Mouse (Mus musculus) B cell, adult 2 months (primary cell): Measurements from ENCODE around the gene Ankrd53.

Experiments
- DNase-seq, 2 experiments: peaks; one replicate each; pipeline ENCODE4 v3.0.0; 2022

Ankrd53 gene

DNA sequence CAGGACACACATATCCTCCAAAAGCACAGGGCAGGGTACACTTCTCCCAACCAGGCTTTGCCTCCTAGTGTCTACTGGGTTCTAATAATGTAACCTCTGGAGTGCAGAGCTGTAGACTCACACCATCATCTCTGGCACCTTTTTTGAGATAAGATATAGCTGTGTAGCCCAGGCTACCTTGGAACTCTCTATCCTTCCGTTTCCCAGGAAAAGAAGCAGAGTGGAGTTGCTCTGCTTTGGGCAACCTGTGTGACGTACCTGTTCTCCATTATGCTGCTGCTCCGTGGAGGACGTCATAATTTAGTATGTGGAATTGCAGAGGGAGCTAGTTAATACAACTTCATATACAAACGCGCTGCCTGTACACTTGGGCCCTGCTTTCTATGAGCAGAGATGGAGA is at the start of gene Ankrd53:
Ankrd53 (plus strand) TSS at position 301 of the 400 bp plus-strand sequence.
- no peak for DNase-seq

DNA sequence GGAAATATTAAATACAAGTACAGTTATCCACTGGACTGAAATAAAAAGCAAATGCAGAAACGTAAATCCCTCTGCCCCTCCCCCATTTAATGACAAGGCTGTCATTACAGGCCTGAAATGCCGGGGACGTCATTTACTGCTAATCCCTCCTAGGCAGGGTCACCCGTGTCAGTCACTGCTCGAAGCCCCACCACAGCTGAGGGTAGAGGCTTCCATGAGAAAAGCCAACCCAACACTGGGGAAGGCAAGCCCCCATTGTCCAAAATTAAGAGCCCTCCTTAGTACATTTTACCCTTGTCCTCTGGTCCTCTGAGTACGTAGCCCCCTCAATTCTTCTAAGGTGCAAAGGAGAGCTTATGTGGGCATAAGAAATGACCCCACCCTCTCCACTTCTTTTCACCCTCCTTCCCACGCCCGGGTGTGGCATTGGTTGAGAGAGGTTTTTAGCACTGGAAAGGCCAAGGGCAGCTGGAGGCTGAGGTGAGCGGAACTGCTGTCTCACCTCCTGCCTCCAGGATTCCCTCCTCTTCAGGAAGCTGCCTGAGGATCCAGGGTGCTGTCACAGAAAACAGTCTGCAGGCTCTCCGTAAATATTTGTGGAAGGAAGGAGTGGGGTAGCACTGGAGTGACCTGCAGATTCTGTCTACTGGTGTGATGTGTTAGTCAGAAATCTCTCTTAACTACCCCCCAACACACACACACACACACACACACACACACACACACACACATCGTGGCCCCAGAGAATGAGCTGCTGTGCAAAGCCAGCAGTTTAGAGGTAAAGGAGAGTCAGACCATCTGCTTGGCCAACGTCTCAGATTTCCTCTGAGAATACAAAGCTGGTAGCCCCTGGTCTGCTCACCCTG is 48.9 kb upstream of the Ankrd53 start:
- peak in 1 of 2 experiments; percentile 2 for DNase-seq

DNA sequence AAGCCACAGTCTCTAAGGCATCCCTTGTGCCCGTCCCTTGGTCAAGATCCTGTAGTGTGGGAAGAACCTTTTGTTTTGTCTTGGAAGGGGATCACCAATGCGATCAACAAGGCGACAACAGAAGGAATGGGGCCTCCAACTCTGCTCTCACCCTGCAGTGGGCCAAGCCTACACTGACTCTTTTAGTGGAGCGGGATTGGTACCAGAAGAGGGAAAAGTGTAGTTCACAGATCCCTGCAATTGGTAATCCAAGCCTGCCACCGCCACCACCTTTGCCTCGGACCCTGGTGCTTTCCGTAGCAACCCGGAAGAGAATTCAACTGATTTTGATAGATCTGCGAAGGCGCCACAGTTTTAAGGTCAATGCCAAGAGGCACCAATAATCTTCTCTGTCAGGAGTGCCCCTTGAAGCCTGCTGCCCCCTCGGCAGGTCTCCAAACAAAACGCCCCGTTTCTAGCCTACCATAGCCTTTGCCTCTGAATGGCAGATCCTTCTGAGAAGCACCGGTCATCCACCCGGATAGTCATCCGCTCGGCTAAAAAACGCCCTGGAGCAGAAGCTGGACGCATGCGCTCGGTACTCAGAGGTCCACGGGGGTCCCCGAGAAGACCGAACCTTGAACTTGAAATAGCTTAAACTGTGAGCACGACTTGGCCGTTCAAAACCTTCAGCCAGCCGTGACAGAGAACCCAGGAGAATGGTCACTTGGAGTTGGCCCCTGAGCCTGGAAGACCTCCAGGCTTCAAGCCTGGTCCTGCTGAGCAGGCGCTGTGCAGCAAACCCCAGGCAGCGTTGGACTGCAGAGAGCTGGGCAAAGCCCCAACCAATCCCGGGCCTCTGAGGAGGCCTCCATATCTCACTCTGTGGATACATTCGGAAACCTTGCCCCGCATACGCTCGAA is 48.0 kb upstream of the Ankrd53 start:
- DNase-seq: peak in 1 of 2 experiments; percentile 21

DNA sequence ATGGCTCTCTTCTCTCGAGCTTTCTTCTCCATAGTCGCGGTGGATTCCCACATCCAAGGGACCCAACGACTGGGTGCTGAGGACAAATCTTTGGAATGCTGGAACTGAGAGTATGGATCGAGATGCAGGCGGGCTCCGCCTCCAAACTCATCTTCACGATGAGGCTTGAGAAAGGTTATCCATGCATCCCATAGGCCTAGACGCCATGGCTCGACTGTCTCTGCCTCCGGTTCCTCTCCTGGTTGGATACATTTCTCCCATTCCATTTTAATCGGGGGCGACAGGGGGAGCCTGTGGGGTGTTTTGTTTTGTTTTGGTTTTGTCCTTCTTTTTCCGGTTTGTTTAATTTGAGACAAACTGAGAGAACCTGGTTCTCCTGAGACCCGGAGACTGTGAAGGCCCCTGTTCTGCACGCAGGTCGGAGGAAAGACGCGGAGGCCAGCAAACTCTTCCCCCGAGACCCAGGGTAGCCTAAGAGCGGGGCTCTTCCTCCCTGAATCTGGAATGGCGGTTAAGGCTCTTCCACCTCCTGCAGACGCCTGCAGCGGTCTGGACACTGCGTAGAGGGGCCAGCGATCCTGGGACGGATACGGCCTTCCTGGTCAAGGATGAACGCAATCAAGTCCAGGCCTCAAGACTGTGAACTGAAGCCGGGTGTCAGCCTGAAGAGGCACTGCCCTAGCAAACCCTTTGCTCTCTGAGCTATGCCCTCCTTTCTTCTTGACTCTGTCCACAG is 46.8 kb upstream of the Ankrd53 start:
- DNase-seq: peak in 1 of 2 experiments; percentile 15

DNA sequence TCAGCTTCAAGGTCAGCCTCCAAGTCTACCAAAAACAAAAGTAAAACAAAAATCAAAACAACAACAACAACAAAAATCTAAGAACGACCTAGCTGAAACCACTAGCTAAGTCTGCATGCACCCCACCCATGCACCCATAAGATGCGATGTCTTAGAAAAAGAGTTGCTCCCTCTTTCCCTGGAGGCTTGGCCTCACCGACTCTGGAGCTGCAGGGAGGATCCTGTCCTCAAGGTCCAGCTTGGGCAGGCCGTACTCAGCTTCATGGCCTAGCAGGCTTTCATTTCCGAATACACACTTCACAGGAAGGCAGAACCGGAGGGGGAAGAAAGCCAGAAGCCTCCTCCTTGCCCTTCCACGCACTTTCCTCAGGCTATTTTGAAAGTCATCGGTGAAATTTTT is 45.4 kb upstream of the Ankrd53 start:
- DNase-seq: peak in 1 of 2 experiments; percentile 2

DNA sequence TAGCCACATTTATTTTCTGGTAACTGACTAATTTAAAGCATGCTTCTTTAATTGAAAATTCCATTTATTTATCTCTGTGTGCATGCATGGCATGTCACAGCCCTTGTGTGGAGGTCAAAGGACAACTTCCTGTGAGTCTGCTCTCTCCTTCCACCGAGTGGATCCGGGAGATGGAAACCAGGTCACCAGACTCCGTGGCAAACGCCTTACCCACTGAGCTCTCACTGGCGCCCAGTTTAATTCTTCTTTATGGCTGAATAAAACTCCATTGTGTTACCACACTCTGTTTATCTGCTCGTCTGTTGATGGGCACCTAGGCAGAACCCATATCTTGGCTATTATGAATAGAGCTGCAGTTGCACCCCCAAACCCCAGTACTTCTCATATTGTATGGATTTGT is 39.9 kb upstream of the Ankrd53 start:
- no peak for DNase-seq

DNA sequence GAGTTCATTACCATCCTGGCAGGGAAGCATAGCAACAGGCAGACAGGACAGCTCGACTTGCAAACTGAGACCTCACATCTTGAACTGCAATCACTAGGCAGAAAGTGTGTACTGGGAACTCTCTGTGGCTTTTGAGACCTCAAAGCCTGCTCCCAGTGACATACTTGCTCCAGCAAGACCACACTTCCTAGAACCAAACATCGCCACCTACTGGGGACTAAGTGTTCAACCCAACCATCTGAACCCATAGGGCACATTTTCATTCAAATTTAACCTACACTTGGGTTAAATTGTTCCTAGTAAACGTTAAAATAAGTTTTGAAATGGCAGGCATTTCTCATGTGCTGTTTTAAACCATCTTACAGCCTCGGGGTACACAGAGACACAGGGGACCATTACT is 35.3 kb upstream of the Ankrd53 start:
- no peak for DNase-seq

DNA sequence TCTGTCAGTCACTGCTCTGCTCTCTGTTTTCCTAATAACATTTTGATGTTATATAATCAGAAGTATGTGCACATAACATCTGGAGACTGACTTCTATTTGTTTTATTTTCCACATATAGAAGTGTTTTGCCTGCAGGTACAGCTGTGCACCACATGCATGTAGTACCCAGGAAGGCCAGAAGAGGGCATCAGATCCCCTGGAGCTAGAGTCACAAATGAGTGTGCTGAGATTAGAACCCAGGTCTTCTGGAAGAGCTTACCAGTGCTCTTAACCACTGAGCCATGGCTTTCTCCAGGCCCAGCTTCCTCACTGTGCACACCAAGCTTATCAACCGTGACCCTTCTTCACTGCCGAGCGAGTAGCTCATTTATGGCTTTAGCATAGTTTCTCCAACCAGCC is 34.0 kb upstream of the Ankrd53 start:
- DNase-seq: peak; percentile 58 to 64

DNA sequence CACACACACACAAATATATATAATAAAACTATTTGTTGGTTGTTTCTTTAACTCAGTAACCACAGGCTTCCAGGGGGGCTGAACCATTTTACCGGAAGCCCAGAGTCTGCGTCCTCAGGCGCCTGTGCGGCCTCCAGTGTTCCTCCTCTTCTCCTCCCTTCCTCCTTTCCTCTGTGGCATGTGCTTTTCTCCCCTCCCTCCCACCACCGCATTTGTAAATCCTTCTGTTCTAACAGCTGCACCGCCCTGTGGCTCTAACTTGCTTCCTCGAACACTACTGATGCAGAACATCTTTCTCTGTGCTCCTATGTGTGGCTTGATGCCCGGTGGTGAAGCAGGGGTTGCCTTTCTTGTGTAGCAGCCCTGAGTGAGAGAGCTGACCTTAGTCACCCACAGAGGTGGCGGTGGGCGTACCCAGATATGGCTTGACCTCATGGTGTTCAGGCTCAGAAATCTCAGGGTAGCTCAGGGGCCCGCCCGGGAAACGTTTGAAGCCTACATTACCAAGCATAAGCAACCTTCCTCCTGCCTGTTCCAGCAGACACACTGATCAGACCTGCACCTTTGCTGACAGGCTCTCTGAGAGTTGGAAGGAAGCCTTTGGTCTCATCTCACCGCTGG is 33.0 kb upstream of the Ankrd53 start:
- DNase-seq: no peak

DNA sequence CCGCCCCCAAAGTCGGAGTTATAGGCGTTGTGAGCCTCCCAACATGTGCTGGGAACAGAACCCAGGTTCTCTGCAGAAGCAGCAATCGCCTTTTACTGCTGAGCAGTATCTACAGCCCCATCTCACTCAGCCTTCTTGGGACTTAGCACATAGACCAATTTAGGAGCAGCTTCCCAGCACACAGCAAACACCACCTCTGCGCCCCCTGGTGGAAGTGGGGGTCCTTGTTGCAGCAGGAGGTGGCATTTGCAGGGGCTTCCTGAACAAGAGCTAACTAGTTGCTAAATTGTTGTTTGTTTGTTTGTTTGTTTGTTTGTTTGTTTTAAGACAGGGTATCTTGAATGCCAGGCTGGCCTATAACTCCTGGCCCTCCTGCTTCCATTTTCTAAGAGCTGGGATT is 31.3 kb upstream of the Ankrd53 start:
- DNase-seq: peak; percentile 82 to 84

DNA sequence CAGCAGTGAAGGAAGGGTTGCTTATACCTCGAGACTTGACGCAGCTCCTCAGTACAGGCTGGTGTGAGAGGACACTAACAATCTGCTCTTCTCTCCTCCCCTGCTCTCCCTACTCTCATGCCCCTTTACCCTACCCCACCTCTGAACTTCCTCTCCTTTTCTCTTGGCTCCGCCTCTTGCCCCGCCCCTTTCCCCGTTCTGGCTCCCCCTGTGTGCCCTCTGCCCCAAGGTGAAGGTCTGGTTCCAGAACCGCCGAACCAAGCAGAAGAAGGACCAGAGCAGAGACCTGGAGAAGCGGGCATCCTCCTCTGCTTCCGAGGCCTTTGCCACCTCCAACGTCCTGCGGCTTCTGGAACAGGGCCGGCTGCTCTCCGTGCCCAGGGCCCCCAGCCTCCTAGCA is 25.1 kb upstream of the Ankrd53 start:
- no peak for DNase-seq

DNA sequence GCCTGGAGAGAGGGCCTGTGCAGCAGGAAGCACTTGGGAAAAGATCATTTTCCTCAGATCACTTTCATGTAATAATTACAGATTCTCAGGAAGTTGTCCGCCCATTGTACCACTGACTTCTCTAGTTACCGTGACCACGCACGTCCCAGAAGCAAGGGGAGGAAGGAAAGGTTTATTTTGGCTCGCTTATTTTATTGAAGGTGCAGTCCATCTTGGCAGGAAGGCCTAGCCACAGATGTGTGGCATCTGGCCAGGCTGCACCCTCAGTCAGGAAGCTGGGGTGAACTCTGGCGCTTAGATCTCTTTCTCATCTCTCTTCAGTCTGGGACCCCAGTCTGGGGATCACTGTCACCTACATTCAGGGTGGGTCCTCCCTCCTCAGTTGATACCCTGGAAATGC is 23.8 kb upstream of the Ankrd53 start:
- no peak for DNase-seq

DNA sequence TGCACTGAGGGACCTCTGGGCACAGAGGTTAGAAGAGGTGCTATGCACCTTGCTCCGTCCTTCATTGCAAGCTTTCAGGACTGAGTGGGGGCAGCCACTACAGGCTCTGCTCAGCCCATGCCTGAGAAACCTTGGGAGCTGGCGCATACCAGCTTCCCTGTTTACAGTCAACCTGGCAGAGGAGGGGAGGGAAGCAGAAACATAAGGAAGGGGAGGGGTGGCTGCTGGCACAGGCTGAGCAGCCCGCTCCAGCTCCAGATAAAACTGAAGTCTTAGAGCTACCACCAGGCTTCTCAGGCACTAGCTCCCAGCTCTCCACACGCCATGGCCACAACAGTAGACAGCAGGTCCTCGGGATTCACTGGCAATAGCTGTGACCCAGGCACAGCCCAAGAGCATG is 19.7 kb upstream of the Ankrd53 start, which contains the start of gene Atp6v1b1:
Atp6v1b1 (plus strand) TSS at position 230 of the 400 bp plus-strand sequence.
- no peak for DNase-seq

DNA sequence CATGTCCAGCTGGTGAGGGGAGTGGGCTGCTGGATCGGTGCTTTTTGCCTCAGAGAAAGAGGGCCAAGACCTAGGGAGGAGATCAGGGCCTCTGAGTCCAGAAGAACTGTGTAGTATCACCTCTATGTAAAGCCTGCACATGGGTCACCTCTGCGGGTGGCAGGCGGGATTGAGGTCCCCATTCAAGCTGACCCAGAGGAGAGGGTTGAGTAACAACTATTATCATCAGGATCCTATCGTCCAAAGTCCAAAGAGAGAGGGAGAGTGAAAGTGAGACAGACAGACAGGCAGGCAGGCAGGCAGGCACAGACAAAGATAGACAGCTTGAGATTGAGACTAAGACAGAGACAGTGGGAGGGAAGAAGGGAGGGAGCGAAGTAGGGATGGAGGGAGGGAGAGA is 19.2 kb upstream of the Ankrd53 start:
- no peak for DNase-seq

DNA sequence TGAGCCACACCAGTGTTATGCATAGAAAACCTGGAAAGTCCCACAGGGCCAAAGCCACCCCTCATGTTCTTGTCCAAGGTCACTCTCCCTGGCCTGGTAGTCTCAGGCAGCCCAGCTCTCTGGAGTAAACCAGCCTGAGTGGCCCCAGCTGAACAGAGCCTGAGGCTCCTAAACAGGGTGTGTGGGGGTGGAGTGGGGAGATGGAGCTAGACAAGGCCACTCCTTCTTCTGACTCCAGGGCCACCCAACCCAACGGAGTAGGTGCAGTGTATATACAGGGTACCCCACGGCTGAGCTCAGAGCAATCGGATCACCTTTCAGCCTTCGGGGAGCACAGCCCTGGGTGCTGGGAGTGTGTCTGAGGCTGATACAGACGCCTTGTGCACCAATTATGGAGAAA is 18.3 kb upstream of the Ankrd53 start:
- no peak for DNase-seq

DNA sequence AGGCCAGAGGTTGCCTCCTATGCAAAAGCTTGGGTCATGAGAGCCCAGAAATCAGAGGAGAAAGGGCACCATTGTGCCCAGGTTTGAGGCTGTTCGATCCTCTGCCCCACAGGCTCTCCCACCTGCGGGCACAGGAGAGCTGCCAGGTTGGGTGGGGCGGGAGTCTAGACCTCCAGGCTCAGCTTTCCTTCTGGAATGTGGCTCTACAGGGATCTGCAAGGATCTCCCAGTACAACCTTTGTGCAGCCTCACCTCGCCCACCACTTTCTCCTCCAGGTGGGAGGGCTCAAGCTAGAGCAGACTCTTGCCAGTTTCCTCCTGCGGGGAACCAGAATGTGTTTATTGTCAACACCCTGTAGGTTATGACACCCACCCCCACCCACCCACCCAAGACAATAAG is 17.9 kb upstream of the Ankrd53 start:
- DNase-seq: no peak

DNA sequence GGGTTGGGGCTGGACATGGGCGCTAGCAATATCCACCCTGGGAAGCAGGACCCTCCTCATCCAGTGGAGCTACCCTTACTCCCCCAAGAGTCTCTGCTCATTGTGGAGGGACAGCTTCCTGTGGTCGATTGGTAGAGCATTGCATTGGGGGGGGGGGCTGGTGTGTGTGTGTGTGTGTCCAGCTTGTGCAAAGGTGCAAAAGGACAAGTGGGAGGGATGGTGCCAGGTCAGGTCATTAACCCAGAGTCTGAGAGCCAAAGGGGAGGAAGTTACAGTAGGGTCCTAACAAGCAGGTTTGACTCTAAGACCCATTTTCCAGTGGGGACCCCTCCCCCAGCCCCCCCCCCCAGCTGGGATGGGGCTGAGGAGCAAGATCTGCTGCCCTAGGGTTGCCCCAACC is 17.0 kb upstream of the Ankrd53 start:
- no peak for DNase-seq

DNA sequence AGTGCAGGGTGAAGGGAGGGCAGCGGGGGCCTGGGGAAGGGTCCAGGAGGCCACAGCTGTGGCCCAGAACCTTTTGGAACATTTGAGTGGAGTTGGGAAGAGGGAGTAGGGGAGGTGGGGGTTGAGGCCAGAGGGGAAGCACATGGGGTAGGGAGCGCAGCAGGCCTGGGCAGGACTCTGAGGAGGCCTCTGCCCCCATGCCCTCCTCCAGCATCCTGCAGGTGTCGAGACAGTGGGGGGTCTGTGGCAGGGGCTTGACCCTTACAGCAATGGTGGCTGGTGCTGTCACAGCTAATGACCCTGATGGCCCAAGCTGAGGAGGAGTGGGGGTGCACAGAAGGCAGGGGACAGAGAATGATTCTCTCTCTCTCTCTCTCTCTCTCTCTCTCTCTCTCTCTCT is 13.2 kb upstream of the Ankrd53 start:
- DNase-seq: no peak

DNA sequence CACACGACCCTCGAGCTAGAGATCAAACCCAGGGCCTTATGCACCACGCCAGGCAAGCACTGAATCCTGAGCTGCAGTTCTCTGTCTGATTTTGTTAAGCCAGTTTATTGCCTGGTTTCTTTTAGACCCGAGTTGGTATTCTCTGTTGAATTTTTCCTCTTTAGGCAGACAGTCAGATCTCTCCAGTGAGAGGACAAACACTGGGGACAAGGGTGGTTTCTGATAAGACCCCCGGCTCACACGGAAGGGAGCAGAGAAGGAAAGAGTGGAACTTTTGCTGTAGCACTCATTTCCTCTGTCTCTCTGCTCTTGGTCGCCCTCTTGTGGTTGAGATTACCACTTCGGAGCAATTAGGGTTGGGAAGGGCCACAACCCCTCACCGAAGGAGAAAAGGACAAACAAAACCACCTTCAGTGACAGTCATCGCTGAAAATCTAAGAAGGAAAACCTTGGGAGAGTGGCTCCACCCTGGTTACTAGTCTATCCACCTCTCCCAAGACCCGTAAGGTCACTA is 12.2 kb upstream of the Ankrd53 start:
- peak; percentile 70 to 72 for DNase-seq

DNA sequence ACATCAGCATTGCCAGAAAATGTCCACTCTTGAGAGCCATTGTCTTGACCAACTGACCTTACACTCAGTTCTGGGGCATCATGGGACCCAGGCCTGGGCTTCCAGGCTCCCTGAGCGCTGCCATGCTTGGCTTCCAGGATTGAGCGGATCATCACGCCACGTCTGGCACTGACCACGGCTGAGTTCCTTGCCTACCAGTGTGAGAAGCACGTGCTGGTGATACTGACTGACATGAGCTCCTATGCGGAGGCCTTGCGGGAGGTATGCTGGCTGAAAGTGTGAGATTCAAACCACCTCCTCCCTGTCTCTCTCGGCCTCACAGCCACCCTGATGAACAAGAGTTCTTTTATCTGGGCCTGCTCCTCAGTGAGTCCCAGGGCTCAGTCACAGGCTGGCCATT is 6.4 kb upstream of the Ankrd53 start:
- DNase-seq: no peak

DNA sequence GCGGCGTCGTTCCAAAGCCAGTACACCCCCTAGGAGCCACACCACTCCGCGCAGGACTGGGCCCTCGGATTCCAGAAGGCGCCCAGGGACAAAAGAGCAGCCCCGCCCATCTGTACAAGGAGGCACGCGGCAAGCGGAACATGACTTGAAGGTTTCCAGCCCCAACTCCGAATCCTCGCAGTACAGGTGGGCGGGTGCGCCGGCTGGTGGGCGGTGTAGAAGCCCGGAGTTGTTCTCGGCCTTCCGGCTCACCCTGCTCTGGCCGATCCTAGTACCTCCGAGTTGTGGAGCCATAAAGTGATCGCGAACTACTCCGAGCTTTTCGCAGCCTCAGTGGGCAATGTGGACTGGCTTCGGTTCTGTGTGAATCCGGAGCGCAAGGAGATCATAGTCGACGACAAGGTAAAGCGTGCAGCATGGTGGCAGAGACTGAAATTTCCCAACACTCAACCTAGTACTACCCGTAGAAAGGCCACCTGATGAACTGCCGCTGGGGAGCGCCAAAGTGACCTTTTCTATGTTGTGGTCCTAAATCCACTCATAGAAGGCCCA is 512 bp downstream of the Ankrd53 start:
- peak; percentile 42 to 44 for DNase-seq

DNA sequence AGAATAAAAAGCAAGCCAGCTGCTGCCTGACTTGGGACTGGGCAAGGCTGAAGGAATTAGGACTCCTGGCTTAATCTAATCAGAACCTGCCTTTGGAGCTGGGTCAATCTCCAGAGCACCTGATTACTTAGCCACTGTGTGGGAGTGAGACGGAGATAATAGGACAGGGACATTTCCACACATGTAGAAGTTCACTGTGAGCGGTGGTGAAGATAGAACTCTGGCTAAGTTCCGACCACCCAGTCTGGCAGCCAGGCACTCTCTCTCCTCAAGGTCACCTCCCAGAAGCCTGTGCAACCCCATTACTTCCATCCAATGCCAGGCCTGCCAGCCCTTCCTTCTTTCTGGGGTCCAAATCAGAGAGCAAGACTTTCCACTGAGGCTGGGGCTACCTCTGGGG is 4.5 kb downstream of the Ankrd53 start:
- no peak for DNase-seq
